ENCODE assay signal across 9 mouse cellular contexts in genomic region chr10:18371866-18372265, GRCm38 (mm10). TPM values are rescaled to one million over a fixed set of nuclear protein-coding genes. Genes with fewer than 3 reads are reported as not detected.
DNase-seq lines count a peak whose midpoint lies in the region; ATAC-seq and TF ChIP-seq lines count a peak whose summit lies in the region.
"Had no signal": no experiment of that assay in that cellular context is flagged by ENCODE, and none has a peak within 500 bp of the region (broad histone marks: within the 10 kb centered on the region; RNA-seq: fewer than 3 reads in every experiment).

No protein-coding gene starts in this region.

- peak overlapping the region; percentile 1; the same call in 1 of the 2 replicates for H3K27ac ChIP-seq in ES-E14 (ENCODE audit: insufficient read depth, low read depth, low read length, poor library complexity, severe bottlenecking)
- H3K27ac ChIP-seq in hindbrain, embryonic 13.5 days = peak overlapping the region; percentile 31
- no peak overlapping the region for H3K27ac ChIP-seq in midbrain, embryonic 12.5 days (replicated peaks)

- in situ Hi-C loops in ES-E14 (cut with MboI; ENCODE audit: low sequenced_read_pairs in 2 of 2, unreplicated experiment in 2 of 2) = no loop called here

- H3K36me3 ChIP-seq in E14TG2a.4 (ENCODE audit: insufficient read depth, low read length) (no peaks in the 10 kb centered on the region), ES-E14 (ENCODE audit: control insufficient read depth, insufficient read depth, low read length, poor library complexity, severe bottlenecking) (no peaks in the 10 kb centered on the region)
- H3K36me3 ChIP-seq in hindbrain, embryonic 13.5 days = no peaks in the 10 kb centered on the region
- no peaks in the 10 kb centered on the region for H3K36me3 ChIP-seq in midbrain, embryonic 12.5 days

- intact Hi-C loops in left cerebral cortex, postnatal 14 days (cut with DNase I) = no loop called here

- H3K4me3 ChIP-seq in E14TG2a.4 (replicated peaks; ENCODE audit: low read length) = peak overlapping the region; percentile 57
- H3K4me3 ChIP-seq in ES-E14 (ENCODE audit: insufficient read depth in 1 of 2, low read depth in 1 of 2, low read length in 2 of 2, poor library complexity in 1 of 2, severe bottlenecking in 1 of 2) = peak overlapping the region; percentile 20 to 65; a peak in 3 of 4 replicates
- H3K4me3 ChIP-seq in hindbrain, embryonic 13.5 days = peak overlapping the region; percentile 23
- peak overlapping the region; percentile 21 for H3K4me3 ChIP-seq in midbrain, embryonic 12.5 days

- peak overlapping the region; percentile 43 for H3K4me2 ChIP-seq in hindbrain, embryonic 13.5 days
- peak overlapping the region; percentile 38 for H3K4me2 ChIP-seq in midbrain, embryonic 12.5 days (replicated peaks)

- ATAC-seq in hindbrain, embryonic 13.5 days (ENCODE audit: low FRiP score) = peak; percentile 62
- ATAC-seq in midbrain, embryonic 12.5 days (ENCODE audit: low FRiP score, low read depth) = 0 out of 2 replicates have a peak, but pooled peaks have one; percentile 50
- ATAC-seq: lung, postnatal 0 days had no signal

- H3K27me3 ChIP-seq in E14TG2a.4 (ENCODE audit: insufficient read depth, low read length) = no peaks in the 10 kb centered on the region; the same call in none of the 2 replicates
- no peaks in the 10 kb centered on the region for H3K27me3 ChIP-seq in hindbrain, embryonic 13.5 days
- peaks cover 34% of the 10 kb centered on the region for H3K27me3 ChIP-seq in midbrain, embryonic 12.5 days

- DNase-seq in ES-E14 (ENCODE audit: low read depth, low spot score) = no peak
- no peak for DNase-seq in thymus, postnatal 36 days
- DNase-seq in left cerebral cortex, postnatal 14 days (ENCODE audit: low spot score in 2 of 2) = no peak
- DNase-seq in urinary bladder, postnatal 25 days (ENCODE audit: low spot score) = no peak
- DNase-seq: adrenal gland, adult 8-10 months had no signal

- H3K9me3 ChIP-seq in E14TG2a.4 (ENCODE audit: low read length) (no peaks in the 10 kb centered on the region), ES-E14 (ENCODE audit: control insufficient read depth, insufficient read depth, low read depth, low read length) (no peaks in the 10 kb centered on the region)
- no peaks in the 10 kb centered on the region for H3K9me3 ChIP-seq in hindbrain, embryonic 13.5 days
- H3K9me3 ChIP-seq in midbrain, embryonic 12.5 days = no peaks in the 10 kb centered on the region

- H3K4me1 ChIP-seq in E14TG2a.4 (replicated peaks; ENCODE audit: low read depth, low read length) (peaks cover 46% of the 10 kb centered on the region), ES-E14 (ENCODE audit: control insufficient read depth in 2 of 2, insufficient read depth in 2 of 2, low read length in 2 of 2, poor library complexity in 1 of 2) (peaks cover 8 to 17% of the 10 kb centered on the region in 2 experiments; a peak in 3 of 4 replicates)
- H3K4me1 ChIP-seq in hindbrain, embryonic 13.5 days (replicated peaks) = peaks cover 29% of the 10 kb centered on the region
- peaks cover 26% of the 10 kb centered on the region for H3K4me1 ChIP-seq in midbrain, embryonic 12.5 days

- H3K9ac ChIP-seq in ES-E14 (ENCODE audit: insufficient read depth, low read depth, low read length, poor library complexity, severe bottlenecking) = peak overlapping the region; percentile 41; the same call in 1 of the 2 replicates
- peak overlapping the region; percentile 20; the same call in 1 of the 2 replicates for H3K9ac ChIP-seq in hindbrain, embryonic 13.5 days
- no peak overlapping the region for H3K9ac ChIP-seq in midbrain, embryonic 12.5 days (replicated peaks)

- TF ChIP-seq CTCF in E14TG2a.4 (conservative IDR thresholded peaks at IDR 0.05; ENCODE audit: low read length) = no peak

- WGBS in hindbrain, embryonic 13.5 days = 45% methylated on average over 13 of the region's 13 CpGs
- 48% methylated on average over 13 of the region's 13 CpGs for WGBS in midbrain, embryonic 12.5 days

TF ChIP-seq in ES-E14, 5 proteins besides CTCF, POLR2A, EP300 and RAD21:
- TF ChIP-seq CHD2 (IDR thresholded peaks at IDR 0.05; ENCODE audit: low read depth, low read length) (0 out of 2 replicates have a peak, but pooled peaks have one; percentile 38), MAFK (IDR thresholded peaks at IDR 0.05; ENCODE audit: insufficient read depth, low read depth, low read length) (no peak)

RNA-seq across cellular contexts. Expression of gene Nhsl1, which starts 53.1 kb away (rescaled TPM):
- 5.5 and 7.7 TPM in 2 replicates for total RNA-seq in ES-E14 (2012; rRNA removed)
- polyA plus RNA-seq in hindbrain, embryonic 13.5 days (2015; fragmentation: Nextera tagmentation; extraction: Ambion mirVana) = 18.9 and 20.7 TPM in 2 replicates
- polyA plus RNA-seq in midbrain, embryonic 12.5 days (2016; fragmentation: Nextera tagmentation; extraction: Ambion mirVana) = 14.0 and 16.5 TPM in 2 replicates
- total RNA-seq in left cerebral cortex, postnatal 14 days (2021) = 10 to 100 TPM; 45.8 to 49.3 TPM
